Mouse (Mus musculus) neutrophil, adult 83 days (primary cell): Measurements from ENCODE around the gene Sema4c. TPM values are rescaled to one million over a fixed set of nuclear protein-coding genes. Genes with fewer than 3 reads are reported as not detected.

Source experiments
- total RNA-seq, 2 experiments: library from RNA; stranded (reverse); gene quantifications; one replicate each; pipeline ENCODE4 v1.2.4; 2023

Gene Sema4c
- total RNA-seq: 1 to 10 TPM; 1.4 to 1.7 TPM

DNA sequence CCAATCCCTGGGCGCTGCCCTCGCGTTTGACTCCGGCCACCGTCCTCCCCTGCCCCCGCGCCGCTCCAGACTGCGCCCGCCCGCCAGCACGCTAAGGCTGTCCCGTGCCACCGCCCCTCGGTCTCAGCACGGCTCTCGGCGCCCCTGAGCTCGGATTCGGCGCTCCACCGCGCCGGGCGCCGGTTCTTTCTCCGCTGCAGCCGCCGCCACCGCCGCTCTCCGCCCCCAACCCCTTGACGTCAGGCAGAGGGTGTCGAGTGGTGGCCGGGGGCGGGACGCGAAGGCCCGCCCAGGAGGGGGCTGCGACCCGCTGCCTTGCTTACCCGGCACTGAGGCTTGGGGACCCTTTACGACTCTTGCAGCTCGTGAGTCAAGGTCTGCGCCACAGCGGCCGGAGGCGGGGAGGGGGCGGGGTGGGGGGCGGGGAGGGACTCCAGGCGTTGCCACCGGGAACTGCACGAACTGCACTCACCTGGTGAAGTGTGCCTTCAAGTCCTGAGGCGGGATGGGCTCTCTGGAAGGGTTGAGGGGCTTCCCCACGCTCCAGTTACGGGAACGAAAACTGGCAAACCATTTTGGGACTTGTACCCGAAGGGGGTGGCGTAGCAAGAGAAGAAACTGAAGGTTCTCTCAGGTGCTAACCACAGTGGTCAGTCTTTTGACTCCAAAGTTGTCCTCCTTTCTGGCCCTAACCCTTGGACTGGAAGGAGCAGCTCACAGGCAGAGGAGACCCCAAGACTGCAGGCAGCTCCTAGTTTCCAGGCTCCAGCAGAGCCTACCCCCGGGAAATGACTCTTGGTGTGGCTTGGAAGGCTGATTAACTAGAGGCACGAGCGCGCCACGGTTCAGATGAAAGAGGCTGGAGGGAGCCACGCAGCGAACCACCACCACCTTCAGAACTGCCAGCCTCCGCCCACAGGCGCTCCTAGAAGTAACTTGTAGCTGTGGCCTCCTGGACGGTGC is at the start of gene Sema4c:
TSS of gene Sema4c (minus strand) at position 319 of the 963 bp plus-strand sequence.

GRCm38 (mm10) chr1:36546888-36547471 is 11.2 kb downstream of the Sema4c start, which contains the start of gene Ankrd39:
Gene Ankrd39 (minus strand): TSS chr1:36547445.

DNA sequence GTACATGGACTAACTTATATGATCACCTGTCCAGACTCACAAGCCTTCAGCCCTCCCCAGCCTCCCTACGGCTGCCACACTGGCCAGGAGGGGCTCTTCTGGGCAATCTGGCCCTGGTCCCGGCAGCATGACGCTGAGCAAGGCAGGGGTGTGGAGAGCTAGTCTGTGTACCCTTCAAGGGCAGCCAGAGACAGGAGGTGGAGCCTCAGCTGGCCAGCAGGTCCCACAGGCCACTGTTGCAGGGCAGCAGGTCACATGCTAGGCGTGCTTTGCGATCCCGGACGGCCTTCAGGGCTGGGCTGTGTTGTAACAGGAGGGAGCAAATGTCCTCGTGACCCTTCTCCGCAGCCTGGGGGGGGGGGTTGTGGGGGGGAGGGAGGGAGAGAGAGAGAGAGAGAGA is 19.0 kb downstream of the Sema4c start, which contains the start of gene Gm42417:
TSS of gene Gm42417 (minus strand) at position 244 of the 400 bp plus-strand sequence.

DNA sequence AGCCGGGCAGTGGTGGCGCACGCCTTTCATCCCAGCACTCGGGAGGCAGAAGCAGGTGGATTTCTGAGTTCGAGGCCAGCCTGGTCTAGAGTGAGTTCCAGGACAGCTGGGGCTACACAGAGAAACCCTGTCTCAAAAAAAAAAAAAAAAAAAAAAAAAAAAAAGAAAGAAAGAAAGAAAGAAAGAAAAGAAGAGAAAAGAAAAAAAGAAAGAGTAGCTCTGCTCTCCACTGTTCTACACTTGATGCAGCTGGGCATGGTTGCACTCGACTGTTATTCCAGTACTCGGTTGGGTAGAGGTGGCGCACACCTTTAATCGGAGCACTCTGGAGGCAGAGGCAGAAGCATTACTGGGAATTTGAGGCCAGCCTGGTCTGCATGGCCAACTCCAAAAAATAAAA is 21.4 kb downstream of the Sema4c start, which contains the start of gene Ankrd23:
TSS of gene Ankrd23 (minus strand) at position 101 of the 400 bp plus-strand sequence.

DNA sequence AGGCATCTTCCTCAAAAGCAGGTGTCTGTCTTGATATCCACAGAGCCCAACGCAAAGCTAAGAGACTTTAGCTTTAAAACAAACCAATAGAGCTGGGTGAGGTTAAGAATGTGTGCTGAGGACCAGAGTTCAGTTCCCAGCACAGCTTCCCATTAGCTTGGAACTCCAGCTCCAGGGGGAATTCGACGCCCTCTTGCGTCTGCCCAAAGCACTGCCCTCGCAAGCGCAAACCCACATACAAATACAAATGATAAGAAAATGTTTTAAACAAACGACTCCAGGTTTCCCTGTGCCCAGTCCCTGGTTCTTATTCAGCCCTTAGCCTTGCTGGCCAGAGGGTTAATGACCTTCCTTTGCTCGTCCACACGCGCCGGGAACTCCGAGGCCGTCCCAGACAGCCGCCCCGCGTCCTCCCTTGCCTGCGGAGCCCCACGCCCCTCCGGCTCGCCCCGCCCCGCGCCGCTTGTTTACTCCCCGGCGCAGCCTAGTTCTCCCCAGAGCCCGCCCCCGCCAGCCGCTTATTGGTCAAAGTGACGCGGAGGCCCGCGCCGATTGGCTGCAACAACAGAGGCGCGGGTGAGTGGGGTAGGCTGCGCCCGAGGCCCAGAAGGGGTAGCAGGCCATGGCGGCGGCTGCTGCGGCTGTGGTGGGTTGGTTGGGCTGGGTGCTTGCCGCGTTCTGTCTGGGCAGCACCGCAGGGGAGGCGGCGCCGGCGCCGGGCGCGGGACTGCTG is 46.7 kb downstream of the Sema4c start, which contains the start of gene Cnnm3:
TSS of gene Cnnm3 (plus strand) at position 579 of the 733 bp plus-strand sequence.

Other genes with a start within 250 kb of the Sema4c start
- gene Kansl3, start 189.2 kb downstream of the Sema4c start, total RNA-seq: 10 to 100 TPM; 39.7 to 40.2 TPM
- gene Fer1l5, start 186.1 kb downstream of the Sema4c start, total RNA-seq: under 1 TPM in 1 of 2 experiments, not detected in 1; 0.29 TPM
- gene Lman2l, start 113.1 kb downstream of the Sema4c start, total RNA-seq: 10 to 100 TPM; 44.3 to 46.6 TPM
- gene Cnnm4, start 86.7 kb downstream of the Sema4c start, total RNA-seq: 10 to 100 TPM; 22.8 to 29.2 TPM
- 10 to 100 TPM; 22.2 to 30.3 TPM for gene Cnnm3, start 46.5 kb downstream of the Sema4c start, total RNA-seq
- 1 to 10 TPM; 3.2 to 5.7 TPM for gene Ankrd23, start 21.5 kb downstream of the Sema4c start, total RNA-seq
- gene Gm42417, start 18.9 kb downstream of the Sema4c start, total RNA-seq: 1 to 10 TPM in 1 of 2 experiments, not detected in 1; 2.5 TPM
- gene Ankrd39, start 10.9 kb downstream of the Sema4c start, total RNA-seq: 1 to 10 TPM; 3.9 to 4.0 TPM
- under 1 TPM in 1 of 2 experiments, not detected in 1; 0.49 TPM for gene Fam178b, start 124.8 kb upstream of the Sema4c start, total RNA-seq
- gene Cox5b, start 133.1 kb upstream of the Sema4c start, total RNA-seq: 100 to 1,000 TPM; 249 to 268 TPM
- not detected for gene 4933424G06Rik, start 151.8 kb upstream of the Sema4c start, total RNA-seq
- gene Actr1b, start 156.1 kb upstream of the Sema4c start, total RNA-seq: 10 to 100 TPM; 40.1 to 44.0 TPM
- under 1 TPM; 0.35 to 0.49 TPM for gene Zap70, start 203.4 kb upstream of the Sema4c start, total RNA-seq